Mouse (Mus musculus) testis, postnatal 14 days (tissue): Measurements from ENCODE around the gene Mxra8.

Source experiments
- DNase-seq: peaks from one replicate; pipeline ENCODE4 v3.0.0; 2021; ENCODE audit warnings: low spot score

The Mxra8 gene

DNA sequence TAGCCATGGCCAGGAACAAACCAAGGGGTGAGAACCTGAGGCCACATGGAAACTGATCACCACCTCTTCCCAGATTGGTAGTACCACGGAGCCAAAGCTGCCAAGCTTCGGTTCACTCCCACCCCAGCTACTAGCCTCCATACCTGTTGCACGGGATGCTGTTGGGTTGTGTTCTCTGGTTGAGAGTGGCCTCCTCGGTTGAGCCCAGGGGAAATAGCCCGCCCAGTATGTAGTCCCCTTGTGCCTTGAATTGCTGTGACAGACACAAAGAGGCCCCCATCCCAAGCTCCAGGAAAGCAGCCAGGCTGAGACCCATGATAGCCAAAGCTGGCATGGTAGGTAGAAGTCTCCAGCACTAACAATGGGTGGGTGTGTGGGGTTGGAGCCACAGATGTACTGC is 23.5 kb downstream of the Mxra8 start, which contains the start of gene Tas1r3:
Gene Tas1r3 (minus strand): TSS at position 362 of the 400 bp plus-strand sequence.
- DNase-seq, result no peak

DNA sequence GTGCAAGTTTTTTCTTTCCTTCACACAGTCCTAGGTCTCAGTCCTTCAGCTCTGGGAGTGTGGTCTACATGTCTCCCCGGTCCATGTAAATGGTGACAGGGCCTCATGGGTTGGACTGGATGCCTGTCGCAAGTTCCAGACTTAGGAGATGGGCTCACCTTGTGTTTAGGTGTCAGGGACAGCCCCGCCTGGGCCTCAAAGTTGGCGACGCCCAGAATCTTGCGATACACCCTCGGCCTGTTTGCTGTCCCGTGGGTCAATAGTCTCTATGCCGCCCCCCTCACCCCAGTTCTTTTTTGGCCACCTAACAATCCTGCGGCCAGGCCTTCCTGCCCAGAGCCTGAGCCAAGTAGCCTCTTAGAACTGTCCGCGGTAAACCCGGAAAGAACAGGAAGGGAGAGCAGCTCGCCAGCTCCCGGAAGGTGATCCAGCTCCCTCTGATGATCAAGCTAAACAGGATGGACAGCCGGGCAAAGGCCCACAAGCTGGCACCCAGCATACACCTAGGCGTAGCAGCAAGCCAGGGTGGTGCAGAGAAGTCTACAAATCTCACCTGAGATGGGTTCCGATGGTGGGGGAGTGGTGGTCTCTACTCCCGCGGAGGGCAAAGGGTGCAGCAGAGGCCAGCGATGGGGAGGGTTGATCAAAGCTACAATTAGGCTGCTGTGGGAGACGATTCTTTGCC is 29.3 kb downstream of the Mxra8 start:
- no peak for DNase-seq

DNA sequence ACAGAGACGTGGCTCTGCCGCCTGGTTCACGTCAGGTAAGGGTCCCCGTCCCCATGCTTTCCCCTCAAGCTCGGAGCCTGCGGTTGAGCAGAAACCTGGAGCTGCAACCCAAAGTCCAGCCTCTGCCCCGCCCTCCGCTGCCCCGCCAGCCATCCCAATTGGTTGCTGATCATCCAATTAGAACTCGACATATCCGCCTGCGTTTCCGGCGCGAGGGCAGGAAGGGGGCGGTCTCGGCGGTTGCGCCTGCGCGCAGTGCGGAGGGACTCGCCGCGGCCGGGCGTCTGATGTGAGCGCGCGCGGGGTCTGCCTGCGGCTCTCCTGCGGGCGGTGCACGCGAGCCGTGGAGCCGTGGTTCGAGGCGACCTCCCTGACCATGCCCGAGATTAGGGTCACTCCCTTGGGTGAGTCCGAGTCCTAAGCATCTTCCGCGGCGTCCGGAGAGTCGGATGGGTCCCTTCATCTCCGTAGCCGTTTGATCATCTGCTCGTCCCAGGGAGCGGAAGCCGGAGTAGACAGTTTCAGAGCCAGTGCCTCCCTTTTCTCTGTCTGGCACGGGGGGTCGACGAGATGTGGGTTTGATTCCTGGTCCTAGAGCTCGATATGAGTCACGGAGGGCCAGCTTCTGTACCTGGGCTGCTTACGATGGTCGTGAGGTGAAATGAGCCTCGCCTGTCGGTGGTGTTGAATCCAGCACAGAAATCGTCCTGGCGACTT is 30.0 kb downstream of the Mxra8 start, which contains the start of the genes Cptp and Ints11:
Gene Cptp (minus strand): TSS at position 124 of the 717 bp plus-strand sequence.
Gene Ints11 (plus strand): TSS at position 230 of the 717 bp plus-strand sequence.
- peak; percentile 96 for DNase-seq

DNA sequence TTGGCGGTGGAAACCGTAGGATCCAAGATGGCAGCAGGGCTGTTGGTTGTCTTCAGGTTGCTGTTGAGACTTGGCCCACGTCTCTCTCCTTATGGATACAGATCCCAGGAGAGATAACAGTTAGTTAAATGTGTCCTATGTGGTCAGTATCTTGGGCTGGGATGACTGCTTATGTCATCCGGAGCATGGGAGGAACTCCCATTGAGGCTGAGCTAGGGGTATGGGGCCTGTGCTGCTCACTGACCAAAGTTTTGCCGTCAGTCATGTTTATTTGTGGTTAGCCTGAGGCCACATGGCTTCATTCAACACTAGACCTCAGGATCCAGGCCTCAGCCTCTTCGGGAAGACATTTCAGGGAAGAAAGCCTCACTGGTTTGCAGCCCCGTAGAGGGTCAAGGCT is 31.9 kb downstream of the Mxra8 start:
- DNase-seq, result no peak

DNA sequence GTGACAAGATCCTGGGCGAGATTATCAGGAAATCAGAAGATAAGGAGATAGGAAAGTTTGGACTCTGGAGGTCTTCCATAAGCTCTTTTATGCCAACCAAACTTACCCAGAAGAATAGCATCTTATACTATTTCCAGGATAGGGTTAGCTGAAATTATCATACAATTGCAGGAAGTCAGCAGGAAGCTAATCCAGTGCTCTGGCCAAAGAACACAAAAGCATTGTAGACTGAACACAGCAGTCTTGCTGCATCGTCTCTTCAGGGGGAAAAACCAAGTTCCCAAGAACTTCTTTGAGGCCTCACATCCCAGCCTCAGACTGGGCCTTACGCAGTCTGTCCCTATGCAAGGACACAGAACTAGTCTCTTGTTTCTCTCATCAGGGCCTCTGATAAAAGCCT is 44.1 kb downstream of the Mxra8 start:
- no peak for DNase-seq

DNA sequence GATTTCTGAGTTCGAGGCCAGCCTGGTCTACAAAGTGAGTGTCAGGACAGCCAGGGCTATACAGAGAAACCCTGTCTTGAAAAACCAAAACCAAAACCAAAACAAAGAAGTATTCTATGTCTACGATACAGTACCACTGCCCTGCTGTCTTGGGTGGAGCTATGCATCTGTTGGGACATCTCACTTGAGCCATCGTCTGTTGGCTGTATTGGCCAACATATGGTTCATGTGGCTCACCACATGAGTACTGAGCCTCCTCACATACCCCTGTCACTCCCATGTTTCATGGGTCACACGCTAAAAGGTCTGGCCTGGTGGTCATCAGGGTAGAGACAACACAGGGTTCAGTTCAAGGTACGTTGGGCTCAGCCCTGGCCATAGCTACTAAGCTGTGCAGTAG is 46.9 kb downstream of the Mxra8 start:
- no peak for DNase-seq

DNA sequence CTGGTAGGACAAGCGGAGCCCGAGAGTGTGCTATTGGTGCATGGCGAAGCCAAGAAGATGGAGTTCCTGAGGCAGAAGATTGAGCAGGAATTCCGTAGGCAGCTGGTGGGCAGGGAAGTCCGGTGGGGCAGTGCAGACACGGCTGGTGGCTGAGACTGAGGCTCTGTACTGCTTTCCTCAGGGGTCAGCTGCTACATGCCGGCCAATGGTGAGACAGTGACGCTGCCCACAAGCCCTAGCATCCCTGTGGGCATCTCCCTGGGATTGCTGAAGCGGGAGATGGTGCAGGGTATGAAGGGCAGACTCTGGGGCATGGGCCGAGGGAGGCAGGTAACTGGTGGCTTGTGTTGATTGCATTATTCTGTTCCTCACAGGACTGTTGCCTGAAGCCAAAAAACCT is 48.2 kb downstream of the Mxra8 start:
- DNase-seq, result no peak

DNA sequence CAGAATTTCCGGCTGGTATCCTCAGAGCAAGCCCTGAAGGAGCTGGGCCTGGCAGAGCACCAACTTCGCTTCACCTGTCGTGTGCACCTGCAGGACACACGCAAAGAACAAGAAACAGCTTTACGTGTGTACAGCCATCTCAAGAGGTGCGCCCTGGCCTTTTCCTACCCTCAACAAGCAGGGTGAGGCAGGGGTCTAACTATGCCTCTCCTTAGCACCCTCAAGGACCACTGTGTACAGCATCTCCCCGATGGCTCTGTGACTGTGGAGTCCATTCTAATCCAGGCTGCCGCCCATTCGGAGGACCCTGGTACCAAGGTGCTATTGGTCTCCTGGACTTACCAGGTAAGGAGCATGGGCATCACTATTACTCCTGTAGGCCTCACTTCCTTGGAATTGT is 48.7 kb downstream of the Mxra8 start:
- DNase-seq, result no peak

DNA sequence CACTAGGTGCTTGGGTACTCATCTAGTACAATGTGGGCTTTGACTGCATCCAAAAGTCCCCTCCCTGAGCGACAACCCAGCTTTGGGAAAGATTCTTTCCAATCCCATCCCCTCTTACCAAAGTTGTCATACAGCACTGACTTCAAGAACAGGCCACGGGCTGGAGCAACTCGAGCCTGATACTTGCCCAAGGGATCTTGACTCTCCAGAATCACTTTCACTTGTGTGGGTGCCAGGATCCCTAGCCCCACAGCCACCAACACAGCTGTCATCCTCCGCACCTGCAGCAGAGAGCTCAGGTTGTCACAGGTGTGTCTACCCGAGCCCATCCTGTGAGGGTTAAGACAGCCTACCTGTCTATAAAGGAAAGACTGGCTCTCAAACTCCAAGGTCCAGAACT is 49.8 kb downstream of the Mxra8 start:
- DNase-seq, result no peak

DNA sequence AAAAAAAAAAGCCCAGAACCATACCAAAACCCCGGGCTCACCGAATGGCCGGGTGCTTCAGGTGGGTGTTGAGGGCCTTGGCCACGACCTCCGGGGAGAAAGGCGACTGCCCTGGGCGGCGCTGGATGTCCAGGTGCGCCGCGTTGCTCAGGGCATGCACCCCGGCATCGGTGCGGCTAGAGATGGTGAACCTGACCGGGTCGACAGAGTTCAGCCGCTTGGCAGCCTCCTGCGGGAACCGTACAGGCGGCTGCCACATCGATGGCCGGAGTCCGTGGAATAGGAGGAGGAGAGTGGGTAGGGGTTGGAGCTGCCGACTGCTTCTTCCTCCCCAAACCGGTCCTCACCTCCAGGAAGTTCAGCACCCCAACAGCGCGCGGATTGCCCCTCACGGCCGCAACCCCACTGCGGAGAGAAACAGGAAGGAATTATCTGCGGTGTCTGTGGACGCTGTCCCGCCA is 51.6 kb downstream of the Mxra8 start:
- no peak for DNase-seq

DNA sequence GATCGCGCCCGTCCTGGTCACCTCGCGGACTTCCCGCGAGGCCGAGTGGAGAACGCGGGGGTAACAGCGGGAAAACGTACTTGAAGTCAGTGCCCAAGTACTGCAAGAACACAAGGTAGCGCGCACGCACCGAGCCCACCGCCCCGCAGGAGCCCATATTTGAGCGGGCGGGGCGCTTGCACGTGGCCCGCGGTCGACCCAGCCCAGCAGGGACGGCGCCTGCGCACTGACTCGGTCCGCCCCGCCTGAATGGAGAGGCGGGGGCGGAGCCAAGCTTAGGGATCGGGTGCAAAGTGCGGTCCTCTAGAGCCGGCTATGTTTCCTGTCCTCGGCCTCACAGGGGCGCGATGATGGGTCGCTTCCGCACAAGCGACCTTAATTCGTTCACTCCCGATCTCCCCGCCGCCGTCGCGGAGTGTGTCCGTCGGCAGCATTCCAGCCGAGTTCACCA is 52.1 kb downstream of the Mxra8 start, which contains the start of the genes Pusl1 and Acap3:
Gene Pusl1 (minus strand): TSS at position 231 of the 451 bp plus-strand sequence.
Gene Acap3 (plus strand): TSS at position 272 of the 451 bp plus-strand sequence.
- peak; percentile 96 for DNase-seq

DNA sequence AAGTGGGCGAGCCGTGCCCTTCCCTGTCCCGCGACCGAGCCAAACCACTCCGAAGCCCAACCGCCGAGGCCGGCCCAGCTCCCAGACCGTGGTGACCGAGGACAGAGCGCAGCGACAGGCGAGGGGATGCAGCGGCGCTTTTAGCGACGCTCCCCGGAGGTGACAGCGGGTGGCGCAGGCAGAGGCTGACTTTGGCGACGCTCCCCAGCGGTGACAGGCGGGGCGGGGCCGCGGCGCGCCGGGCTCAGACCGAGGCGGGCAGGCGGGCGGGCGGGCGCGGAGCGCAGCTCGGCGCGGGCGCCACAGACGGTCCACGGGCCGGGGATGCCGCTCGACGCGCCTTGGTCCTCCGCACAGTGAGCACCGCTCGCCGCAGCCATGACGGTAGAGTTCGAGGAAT is 52.5 kb downstream of the Mxra8 start:
- DNase-seq, result peak; percentile 85

DNA sequence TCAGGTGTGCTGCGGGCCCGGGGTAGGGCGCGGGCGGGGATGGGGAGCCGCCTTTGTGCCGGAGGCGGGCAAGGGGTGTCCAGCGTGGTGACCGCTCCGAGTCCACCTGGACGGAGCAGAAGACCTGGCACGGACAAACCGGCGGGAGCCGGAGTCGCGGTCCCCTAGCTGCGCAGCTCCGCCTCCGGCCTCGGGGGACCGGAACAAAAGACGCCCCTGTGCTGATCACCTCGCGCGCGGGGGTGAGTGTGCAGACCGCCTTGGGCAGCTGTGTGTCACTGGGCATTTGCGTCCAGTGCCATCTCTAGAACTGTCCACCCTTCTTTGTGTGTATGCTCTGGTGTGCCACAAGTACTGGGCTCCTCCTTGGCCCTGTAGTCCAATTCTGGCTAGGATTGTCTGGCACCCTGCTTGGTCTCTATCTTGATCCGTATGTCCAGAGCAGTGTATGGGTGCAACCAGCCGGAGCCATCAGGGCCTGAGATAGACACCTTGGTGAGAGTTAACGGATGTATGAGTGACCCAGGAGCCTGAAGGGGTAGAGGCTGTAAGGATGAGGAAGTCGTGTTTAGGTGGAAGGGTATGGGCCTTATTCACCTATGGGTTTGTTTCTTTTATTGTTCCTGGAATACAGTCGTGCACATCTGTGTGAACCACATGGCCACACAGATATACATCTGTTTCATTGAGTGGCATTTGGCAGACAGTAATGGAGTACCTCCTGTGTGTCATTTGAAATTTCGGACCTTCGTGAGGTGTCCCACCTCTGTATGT is 53.1 kb downstream of the Mxra8 start:
- DNase-seq, result peak; percentile 41

DNA sequence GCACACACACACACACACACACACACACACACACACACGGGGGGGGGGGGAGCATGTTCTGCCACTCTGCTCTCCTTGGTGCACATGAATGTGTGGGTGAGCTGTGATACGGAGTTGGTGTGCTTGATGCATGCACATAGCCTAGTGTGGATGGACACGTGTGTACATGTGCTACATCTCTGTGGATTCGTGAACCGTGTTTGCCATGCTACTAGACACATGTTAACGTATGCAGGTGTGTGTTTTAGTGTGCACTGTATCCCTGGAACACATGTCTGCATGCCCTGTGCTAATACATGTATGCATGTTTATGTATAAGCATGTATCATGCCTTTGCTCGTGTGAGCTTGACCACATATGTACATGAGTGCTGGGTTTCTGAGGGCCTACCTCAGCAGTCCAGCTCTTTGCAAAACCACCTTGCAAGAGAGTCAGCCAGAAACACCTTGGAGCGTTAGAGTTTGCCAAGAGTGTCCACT is 53.8 kb downstream of the Mxra8 start:
- no peak for DNase-seq
